Mouse (Mus musculus) liver, embryonic 14.5 days (tissue): ENCODE measurements at regions not wholly inside any gene's neighbourhood (a gene's known extent, or its start where the extent isn't known, plus 50 kb on each side); places are given as distances from the start of the nearest gene placed in this dataset.

Experiments
- CTCF ChIP-seq: IDR thresholded peaks from 2 replicates; pipeline ENCODE4 v1.5.1; 2016; ENCODE audit warnings: antibody characterized with exemption, low read depth, control low read depth
- EP300 ChIP-seq: IDR thresholded peaks from 2 replicates; pipeline ENCODE4 v1.6.1; 2016; ENCODE audit warnings: antibody characterized with exemption, low read depth

GRCm38 (mm10) chr8:26468441-26468840 lies 349.1 kb downstream of the Gm45692 start:
- TF ChIP-seq EP300 (no peak), CTCF (no peak)
